In genomic region chr4:133022954-133023635, GRCm38 (mm10) we compare ENCODE assay signal across 10 mouse cellular contexts. TPM values are rescaled to one million over a fixed set of nuclear protein-coding genes. Genes with fewer than 3 reads are reported as not detected.
DNase-seq lines count a peak whose midpoint lies in the region; ATAC-seq lines count a peak whose summit lies in the region.
"Had no signal": no experiment of that assay in that cellular context is flagged by ENCODE, and none has a peak within 500 bp of the region (broad histone marks: within the 10 kb centered on the region; RNA-seq: fewer than 3 reads in every experiment).

No protein-coding gene starts in this region.

- H3K36me3 ChIP-seq in heart, embryonic 13.5 days, result peaks cover 29% of the 10 kb centered on the region
- peaks cover 51% of the 10 kb centered on the region for H3K36me3 ChIP-seq in embryonic facial prominence, embryonic 10.5 days (replicated peaks)
- peaks cover 3% of the 10 kb centered on the region; the same call in 1 of the 2 replicates for H3K36me3 ChIP-seq in forebrain, embryonic 13.5 days (ENCODE audit: poor library complexity, severe bottlenecking)
- H3K36me3 ChIP-seq in midbrain, embryonic 13.5 days, result peaks cover 7% of the 10 kb centered on the region; the same call in 1 of the 2 replicates

- WGBS in heart, embryonic 13.5 days, result 75% methylated on average over 14 of the region's 14 CpGs
- WGBS in embryonic facial prominence, embryonic 10.5 days, result 64% methylated on average over 14 of the region's 14 CpGs
- 13% methylated on average over 14 of the region's 14 CpGs for WGBS in forebrain, embryonic 13.5 days
- WGBS in midbrain, embryonic 13.5 days, result 20% methylated on average over 14 of the region's 14 CpGs

- 0 out of 2 replicates have a peak overlapping the region, but pooled peaks have one; percentile 89 for H3K27ac ChIP-seq in heart, embryonic 13.5 days (replicated peaks)
- peak overlapping the region; percentile 70 for H3K27ac ChIP-seq in embryonic facial prominence, embryonic 10.5 days (replicated peaks)
- H3K27ac ChIP-seq in forebrain, embryonic 13.5 days, result peak overlapping the region; percentile 87
- peak overlapping the region; percentile 81 for H3K27ac ChIP-seq in midbrain, embryonic 13.5 days

- no peak for ATAC-seq in heart, embryonic 13.5 days (ENCODE audit: extremely low read depth, insufficient number of reproducible peaks, low FRiP score, low TSS enrichment)
- peak; percentile 68 for ATAC-seq in forebrain, embryonic 13.5 days
- ATAC-seq in midbrain, embryonic 13.5 days, result peak; percentile 46
- ATAC-seq: intestine, postnatal 0 days had no signal

- no peak overlapping the region; the same call in 1 of the 2 replicates for H3K9ac ChIP-seq in heart, embryonic 13.5 days
- H3K9ac ChIP-seq in forebrain, embryonic 13.5 days, result peak overlapping the region; percentile 35; the same call in 1 of the 2 replicates
- H3K9ac ChIP-seq in midbrain, embryonic 13.5 days (replicated peaks), result peak overlapping the region; percentile 60

- no peak for DNase-seq in heart, adult 18-20 months
- DNase-seq in embryonic facial prominence, embryonic 10.5 days (ENCODE audit: low spot score), result no peak
- no peak for DNase-seq in left cerebral cortex, postnatal 10 days (ENCODE audit: extremely low spot score in 1 of 2, low spot score in 2 of 2)
- no peak for DNase-seq in ovary, postnatal 10 days (ENCODE audit: low spot score)
- DNase-seq in layer of hippocampus, adult 18-20 months (ENCODE audit: low spot score in 2 of 2), result no peak

- H3K9me3 ChIP-seq in heart, embryonic 13.5 days, result no peaks in the 10 kb centered on the region
- no peaks in the 10 kb centered on the region for H3K9me3 ChIP-seq in embryonic facial prominence, embryonic 10.5 days
- no peaks in the 10 kb centered on the region for H3K9me3 ChIP-seq in forebrain, embryonic 13.5 days (replicated peaks)
- no peaks in the 10 kb centered on the region for H3K9me3 ChIP-seq in midbrain, embryonic 13.5 days

- no peak overlapping the region for H3K4me2 ChIP-seq in heart, embryonic 13.5 days
- H3K4me2 ChIP-seq in forebrain, embryonic 13.5 days, result peak overlapping the region; percentile 55
- peak overlapping the region; percentile 53 for H3K4me2 ChIP-seq in midbrain, embryonic 13.5 days (replicated peaks)

- no peak overlapping the region for H3K4me3 ChIP-seq in heart, embryonic 13.5 days
- H3K4me3 ChIP-seq in embryonic facial prominence, embryonic 10.5 days, result peak overlapping the region; percentile 44
- H3K4me3 ChIP-seq in forebrain, embryonic 13.5 days, result peak overlapping the region; percentile 17; the same call in 1 of the 2 replicates
- peak overlapping the region; percentile 14; the same call in 1 of the 2 replicates for H3K4me3 ChIP-seq in midbrain, embryonic 13.5 days (replicated peaks)

- intact Hi-C loops in left cerebral cortex, postnatal 10 days (cut with DNase I), result no loop called here

- H3K27me3 ChIP-seq in heart, embryonic 13.5 days (replicated peaks), result no peaks in the 10 kb centered on the region
- H3K27me3 ChIP-seq in embryonic facial prominence, embryonic 10.5 days (replicated peaks; ENCODE audit: low read depth, poor library complexity, severe bottlenecking), result no peaks in the 10 kb centered on the region
- H3K27me3 ChIP-seq in forebrain, embryonic 13.5 days, result no peaks in the 10 kb centered on the region
- H3K27me3 ChIP-seq in midbrain, embryonic 13.5 days, result no peaks in the 10 kb centered on the region

- peaks cover 98% of the 10 kb centered on the region for H3K4me1 ChIP-seq in heart, embryonic 13.5 days
- H3K4me1 ChIP-seq in embryonic facial prominence, embryonic 10.5 days, result peaks cover 97% of the 10 kb centered on the region
- peaks cover 93% of the 10 kb centered on the region for H3K4me1 ChIP-seq in forebrain, embryonic 13.5 days
- peaks cover 91% of the 10 kb centered on the region for H3K4me1 ChIP-seq in midbrain, embryonic 13.5 days (replicated peaks)

RNA-seq across cellular contexts. Expression of gene Ahdc1, which starts 12.0 kb away (rescaled TPM):
- polyA plus RNA-seq in heart, embryonic 13.5 days (2015; fragmentation: Nextera tagmentation; extraction: Ambion mirVana), result 6.5 and 6.9 TPM in 2 replicates
- 10 to 100 TPM; 36.3 to 38.5 TPM for total RNA-seq in heart, adult 18-20 months (2021)
- polyA plus RNA-seq in embryonic facial prominence, embryonic 10.5 days (2016; fragmentation: Nextera tagmentation; extraction: Ambion mirVana), result 11.5 and 11.6 TPM in 2 replicates
- 7.3 and 8.1 TPM in 2 replicates for polyA plus RNA-seq in forebrain, embryonic 13.5 days (2015; fragmentation: Nextera tagmentation; extraction: Ambion mirVana)
- polyA plus RNA-seq in midbrain, embryonic 13.5 days (2015; fragmentation: Nextera tagmentation; extraction: Ambion mirVana), result 10.4 and 12.6 TPM in 2 replicates
- total RNA-seq in left cerebral cortex, postnatal 10 days (2021), result 10 to 100 TPM; 70.0 to 71.1 TPM
- total RNA-seq in layer of hippocampus, adult 18-20 months (2021), result 100 to 1,000 TPM; 114 to 116 TPM

RNA-seq across cellular contexts. Expression of gene Fgr, which starts 49.2 kb away (rescaled TPM):
- 0.21 and 0.23 TPM in 2 replicates for polyA plus RNA-seq in heart, embryonic 13.5 days (2015; fragmentation: Nextera tagmentation; extraction: Ambion mirVana)
- total RNA-seq in heart, adult 18-20 months (2021), result under 1 TPM; 0.57 to 0.69 TPM
- polyA plus RNA-seq in embryonic facial prominence, embryonic 10.5 days (2016; fragmentation: Nextera tagmentation; extraction: Ambion mirVana), result 0.16 and 0.21 TPM in 2 replicates
- polyA plus RNA-seq in forebrain, embryonic 13.5 days (2015; fragmentation: Nextera tagmentation; extraction: Ambion mirVana), result not detected in 2 replicates
- 0.12 TPM in 1 of 2 replicates, not detected in the other for polyA plus RNA-seq in midbrain, embryonic 13.5 days (2015; fragmentation: Nextera tagmentation; extraction: Ambion mirVana)
- total RNA-seq in left cerebral cortex, postnatal 10 days (2021), result under 1 TPM in 1 of 2 experiments, not detected in 1; 0.47 TPM
- total RNA-seq in layer of hippocampus, adult 18-20 months (2021), result under 1 TPM; 0.13 to 0.35 TPM
- total RNA-seq: gastrocnemius, adult 8-10 months had no signal
